Mouse (Mus musculus) stomach, embryonic 16.5 days (tissue): Measurements from ENCODE around the gene Birc5. TPM values are rescaled to one million over a fixed set of nuclear protein-coding genes. Genes with fewer than 3 reads are reported as not detected.

Source experiments
- ATAC-seq: fragments of 200-750 bp; cut with Nextera tagmentation; 2 replicates; pipeline ENCODE4 v1.8.0; 2017; ENCODE audit warnings: moderate number of reproducible peaks, moderate TSS enrichment; ENCODE audit not compliant: insufficient read depth, low FRiP score
- H3K27ac ChIP-seq: fragments of 300-500 bp; sonication (generic); 2 replicates; pipeline ENCODE4 v1.5.1; 2014; ENCODE audit warnings: low read length
- H3K27me3 ChIP-seq: fragments of 300-500 bp; sonication (generic); 2 replicates; pipeline ENCODE4 v1.6.1; 2014; ENCODE audit warnings: low read length, control low read depth, mixed read lengths; ENCODE audit not compliant: control insufficient read depth, insufficient read depth
- H3K36me3 ChIP-seq: fragments of 300-500 bp; sonication (generic); 2 replicates; pipeline ENCODE4 v1.6.1; 2014; ENCODE audit warnings: low read length; ENCODE audit not compliant: control insufficient read depth, insufficient read depth
- H3K4me1 ChIP-seq: fragments of 300-500 bp; sonication (generic); 2 replicates; pipeline ENCODE4 v1.6.1; 2014; ENCODE audit warnings: low read length, control low read depth, mixed read lengths; ENCODE audit not compliant: control insufficient read depth, insufficient read depth
- H3K4me2 ChIP-seq: fragments of 300-500 bp; sonication (generic); 2 replicates; pipeline ENCODE4 v1.6.1; 2014; ENCODE audit warnings: low read depth, low read length, mixed read lengths
- H3K4me3 ChIP-seq: fragments of 300-500 bp; sonication (generic); replicated peaks from 2 replicates; pipeline ENCODE4 v1.5.1; 2014; ENCODE audit warnings: mild to moderate bottlenecking, low read length
- H3K9ac ChIP-seq: fragments of 300-500 bp; sonication (generic); 2 replicates; pipeline ENCODE4 v1.6.1; 2014; ENCODE audit warnings: low read length
- H3K9me3 ChIP-seq: fragments of 300-500 bp; sonication (generic); replicated peaks from 2 replicates; pipeline ENCODE4 v1.6.1; 2016; ENCODE audit warnings: low read length, control low read depth; ENCODE audit not compliant: control insufficient read depth
- WGBS: fragments of 180-500 bp; shearing (Covaris S2); extraction: QIAGEN DNeasy Blood & Tissue Kit; methylation state at CpG from one replicate; pipeline ENCODE4 v1.1.7; 2014; 5-methylcytosine and 5-hydroxymethylcytosine counted together
- polyA plus RNA-seq: library from polyadenylated mRNA; unstranded; fragments of >200 nt; fragmentation: Nextera tagmentation; extraction: Ambion mirVana; gene quantifications from 2 replicates; pipeline ENCODE4 v1.2.1, GENCODE M21; 2015

Birc5 gene
- polyA plus RNA-seq, 1 experiment from 2014 or later, result 247 TPM

DNA sequence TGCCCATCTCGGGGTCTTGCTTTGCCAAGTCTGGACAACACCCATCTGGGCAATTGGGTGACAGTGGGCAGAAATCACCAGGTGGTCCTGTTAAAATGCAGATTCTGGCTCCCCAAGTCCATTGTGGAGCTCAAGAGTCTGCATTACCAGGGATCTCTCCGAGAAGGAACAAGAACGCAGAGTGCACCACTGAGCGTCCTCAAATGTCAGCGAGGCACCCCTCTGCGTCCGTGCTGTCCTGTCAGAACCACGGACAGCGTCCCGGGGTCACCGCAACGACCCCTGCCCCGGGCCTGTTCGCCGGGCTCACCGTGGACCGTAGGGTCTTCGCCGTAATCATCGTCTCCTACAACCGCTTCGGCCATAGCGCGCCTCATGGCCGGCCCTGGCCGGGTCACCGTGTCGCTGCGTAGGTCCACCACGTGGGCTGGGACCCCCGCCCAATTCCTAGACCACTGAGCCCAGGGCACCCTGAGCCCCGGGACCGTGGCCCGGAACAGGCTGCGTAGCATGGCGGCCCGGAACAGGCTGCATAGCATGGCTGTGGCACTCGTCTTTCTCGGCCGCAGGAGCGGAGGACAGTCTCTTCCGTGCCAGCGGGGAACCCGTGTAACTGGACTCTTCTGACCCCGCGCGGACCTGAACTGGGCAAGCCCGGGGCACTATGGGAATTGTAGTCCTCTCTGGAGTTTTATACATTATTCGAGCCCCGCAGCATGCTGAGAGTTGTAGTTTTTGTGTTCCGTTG, 24.0 kb downstream of the Birc5 start, which contains the start of gene Tha1:
TSS of gene Tha1 (minus strand) at position 621 of the 748 bp plus-strand sequence.
- H3K4me1 ChIP-seq, result peaks cover 19% of the 10 kb centered on the region
- H3K36me3 ChIP-seq, result no peaks in the 10 kb centered on the region
- no peaks in the 10 kb centered on the region for H3K27me3 ChIP-seq
- peak within 1 kb of the TSS; percentile 61 for H3K4me3 ChIP-seq
- WGBS, result 2% methylated on average over 51 of the region's 51 CpGs
- no peaks in the 10 kb centered on the region for H3K9me3 ChIP-seq
- ATAC-seq, result peak; percentile 73
- no peak within 1 kb of the TSS for H3K27ac ChIP-seq
- H3K9ac ChIP-seq, result peak within 1 kb of the TSS; percentile 79
- peak within 1 kb of the TSS; percentile 91 for H3K4me2 ChIP-seq

DNA sequence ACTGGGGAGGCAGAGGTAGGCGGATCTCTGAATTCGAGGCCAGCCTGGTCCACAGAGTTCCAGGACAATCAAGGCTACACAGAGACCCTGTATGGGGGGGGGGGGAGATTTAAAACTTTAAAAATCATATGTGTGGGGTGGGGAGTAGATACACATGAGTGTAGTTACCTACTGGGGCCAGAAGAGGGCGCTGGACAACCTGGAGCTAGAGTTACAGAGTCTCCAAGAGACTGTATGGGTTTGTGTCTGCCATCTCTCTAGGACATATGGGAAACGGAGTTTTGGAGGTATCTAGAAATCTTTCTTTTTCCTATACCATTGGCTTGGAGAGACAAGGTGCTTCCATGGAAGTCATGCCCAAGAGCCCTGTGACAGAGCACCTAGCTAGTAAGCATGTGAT, 25.4 kb downstream of the Birc5 start:
- Histone ChIP-seq H3K27me3 (no peaks in the 10 kb centered on the region), H3K36me3 (no peaks in the 10 kb centered on the region), H3K9me3 (no peaks in the 10 kb centered on the region), H3K4me3 (no peak overlapping the region), H3K4me1 (peaks cover 30% of the 10 kb centered on the region), H3K9ac (no peak overlapping the region), H3K4me2 (no peak overlapping the region), H3K27ac (no peak overlapping the region)
- ATAC-seq, result no peak
- WGBS, result 61% methylated on average over 4 of the region's 4 CpGs

DNA sequence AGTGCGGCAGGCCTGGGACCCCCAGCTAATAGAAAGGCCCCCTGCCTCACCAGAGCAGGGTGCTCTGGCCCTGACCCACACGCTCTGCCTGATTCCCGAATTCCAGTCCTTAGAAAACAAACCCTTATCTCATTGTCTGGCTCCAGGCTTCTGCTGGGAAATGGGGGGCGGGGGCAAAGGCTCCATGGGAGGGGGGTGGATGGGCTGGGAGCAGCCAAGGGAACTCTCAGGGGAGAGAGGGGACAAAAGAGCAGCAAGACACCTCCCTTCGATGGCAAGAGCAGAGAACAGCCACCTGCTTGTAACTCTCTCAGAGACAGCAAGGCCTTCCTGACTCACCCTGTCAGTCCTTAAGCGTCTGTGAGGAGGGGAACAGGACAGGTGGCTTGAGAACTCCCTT, 26.6 kb downstream of the Birc5 start:
- no peak for ATAC-seq
- Histone ChIP-seq H3K27ac (no peak overlapping the region), H3K4me3 (no peak overlapping the region), H3K27me3 (no peaks in the 10 kb centered on the region), H3K36me3 (no peaks in the 10 kb centered on the region), H3K4me1 (peaks cover 26% of the 10 kb centered on the region), H3K9ac (no peak overlapping the region), H3K9me3 (no peaks in the 10 kb centered on the region), H3K4me2 (no peak overlapping the region)
- WGBS, result 37% methylated on average over 6 of the region's 6 CpGs

DNA sequence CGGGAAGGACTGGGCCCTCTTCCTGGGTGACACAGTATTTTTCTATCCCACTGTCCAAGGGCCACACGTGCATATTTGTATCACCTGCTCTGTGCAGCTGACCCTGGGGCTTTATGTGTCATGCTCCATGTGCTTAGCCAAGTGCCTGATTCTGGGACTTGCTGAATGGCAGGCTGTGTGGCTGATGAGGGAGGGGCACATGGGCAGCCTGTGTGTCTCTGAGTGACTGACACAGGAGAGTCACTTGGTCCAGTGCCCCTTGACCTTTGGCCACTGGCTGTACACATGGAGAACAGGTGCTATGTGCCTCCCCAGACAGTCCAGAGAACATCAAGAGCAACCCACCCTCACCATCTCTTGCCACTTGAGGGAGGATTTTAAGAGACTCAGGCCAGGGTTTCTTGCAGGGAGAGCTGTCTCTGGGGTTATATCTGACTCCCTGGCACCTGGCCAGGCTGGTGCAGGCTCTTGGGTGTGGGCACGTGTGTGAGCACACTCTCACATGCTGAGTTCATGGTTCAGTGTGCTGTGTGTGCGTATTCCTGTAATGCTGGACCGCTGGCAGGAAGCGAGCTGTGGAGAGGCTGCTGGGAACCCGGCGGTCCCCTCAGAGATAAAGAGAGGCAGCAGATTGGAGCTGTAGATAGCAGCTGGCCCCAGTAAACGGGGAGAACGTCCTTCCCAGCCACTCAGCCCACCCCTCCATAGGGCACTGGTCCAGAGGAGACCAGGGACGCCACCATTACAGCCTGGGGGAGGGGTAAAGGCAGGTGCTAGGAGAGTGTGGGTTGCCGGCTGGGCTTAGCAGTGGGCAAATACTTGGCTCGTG, 29.1 kb downstream of the Birc5 start:
- no peaks in the 10 kb centered on the region for H3K36me3 ChIP-seq
- H3K4me3 ChIP-seq, result no peak overlapping the region
- H3K9ac ChIP-seq, result peak overlapping the region; percentile 63
- peak overlapping the region; percentile 67 for H3K27ac ChIP-seq
- peaks cover 30% of the 10 kb centered on the region for H3K4me1 ChIP-seq
- H3K27me3 ChIP-seq, result no peaks in the 10 kb centered on the region
- WGBS, result 25% methylated on average over 13 of the region's 13 CpGs
- no peaks in the 10 kb centered on the region for H3K9me3 ChIP-seq
- peak overlapping the region; percentile 11; the same call in 1 of the 2 replicates for H3K4me2 ChIP-seq
- peak; percentile 23 for ATAC-seq

DNA sequence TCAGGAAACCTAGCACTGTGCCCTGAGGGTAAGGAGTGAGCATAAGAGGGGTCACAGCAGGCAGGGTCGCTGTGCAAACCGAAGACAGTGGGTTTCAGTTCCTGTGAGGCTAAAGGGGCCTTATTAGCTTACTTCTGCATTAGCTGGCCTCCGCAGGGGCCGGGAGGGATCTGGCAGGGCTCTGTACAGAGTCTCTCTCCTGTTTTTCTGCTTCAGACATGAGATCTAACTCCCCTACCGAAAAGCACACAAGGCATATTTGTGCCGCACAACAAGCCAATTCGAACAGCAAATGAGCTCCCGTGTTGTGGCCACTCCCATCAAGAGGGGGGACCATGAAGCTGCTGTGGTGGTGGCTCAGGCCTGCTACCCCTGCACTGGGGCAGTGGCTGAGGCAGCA, 29.8 kb downstream of the Birc5 start:
- H3K4me1 ChIP-seq, result peaks cover 30% of the 10 kb centered on the region
- no peak overlapping the region for H3K4me3 ChIP-seq
- peak overlapping the region; percentile 63 for H3K9ac ChIP-seq
- H3K36me3 ChIP-seq, result no peaks in the 10 kb centered on the region
- H3K9me3 ChIP-seq, result no peaks in the 10 kb centered on the region
- ATAC-seq, result no peak
- no peaks in the 10 kb centered on the region for H3K27me3 ChIP-seq
- 21% methylated on average over 8 of the region's 8 CpGs for WGBS
- peak overlapping the region; percentile 67 for H3K27ac ChIP-seq
- peak overlapping the region; percentile 11; the same call in 1 of the 2 replicates for H3K4me2 ChIP-seq

DNA sequence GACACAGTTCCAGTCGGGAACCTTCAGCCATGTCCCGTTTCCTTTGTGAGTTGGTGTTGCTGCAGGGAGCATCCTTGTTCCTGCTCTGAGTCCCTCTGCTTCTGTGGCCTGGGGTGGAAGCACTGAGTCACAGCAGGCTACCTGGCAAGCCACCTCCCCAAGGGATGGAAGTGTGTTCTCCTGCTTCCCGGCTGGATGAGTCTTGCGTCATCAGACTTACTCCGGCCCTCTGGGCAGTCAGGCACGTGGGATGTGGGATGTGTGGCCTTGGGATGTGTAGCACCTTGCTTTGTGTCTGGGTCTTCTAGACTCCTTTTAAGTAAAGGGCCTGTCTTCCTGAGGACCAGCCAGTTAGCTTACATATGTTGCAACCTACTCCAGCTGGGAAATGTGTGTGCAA, 30.6 kb downstream of the Birc5 start:
- Histone ChIP-seq H3K4me1 (peaks cover 30% of the 10 kb centered on the region), H3K36me3 (no peaks in the 10 kb centered on the region)
- WGBS, result 79% methylated on average over 6 of the region's 6 CpGs

DNA sequence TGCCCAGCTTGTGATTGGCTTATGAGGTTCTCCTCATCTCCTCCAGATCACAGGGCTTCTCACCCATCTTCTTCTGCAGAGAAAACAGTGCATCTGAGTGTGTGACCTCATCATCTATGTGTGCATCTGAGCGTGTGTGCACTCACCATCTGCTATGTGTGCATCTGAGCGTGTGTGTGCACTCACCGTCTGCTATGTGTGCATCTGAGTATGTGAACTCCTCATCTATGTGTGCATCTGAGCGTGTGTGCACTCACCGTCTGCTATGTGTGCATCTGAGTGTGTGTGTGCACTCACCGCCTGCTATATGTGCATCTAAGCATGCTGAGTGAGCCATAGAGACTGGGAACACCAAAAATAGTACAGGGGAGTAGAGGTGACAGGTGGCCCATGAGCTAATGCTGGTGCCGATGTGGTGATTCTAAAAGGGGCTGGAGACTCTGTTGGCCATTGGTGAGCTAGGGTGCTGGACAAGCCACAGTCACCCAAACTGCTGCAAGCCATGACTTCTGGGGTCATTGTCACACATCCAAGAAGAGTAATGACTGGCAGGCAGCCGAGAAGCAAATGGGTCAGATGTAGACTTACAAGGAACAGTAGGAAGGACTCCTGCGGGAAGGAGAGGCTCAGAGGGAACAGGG, 31.4 kb downstream of the Birc5 start:
- Histone ChIP-seq H3K9me3 (no peaks in the 10 kb centered on the region), H3K4me2 (no peak overlapping the region), H3K4me3 (no peak overlapping the region), H3K27me3 (no peaks in the 10 kb centered on the region), H3K9ac (no peak overlapping the region), H3K4me1 (peaks cover 30% of the 10 kb centered on the region), H3K27ac (no peak overlapping the region), H3K36me3 (no peaks in the 10 kb centered on the region)
- ATAC-seq, result no peak
- WGBS, result 85% methylated on average over 9 of the region's 9 CpGs

More for the DNA sequence above, 30.6 kb downstream of the Birc5 start:
- H3K4me3 ChIP-seq, result no peak overlapping the region
- H3K4me2 ChIP-seq, result no peak overlapping the region
- peak overlapping the region; percentile 67; the same call in 1 of the 2 replicates for H3K27ac ChIP-seq
- no peak overlapping the region for H3K9ac ChIP-seq
- H3K27me3 ChIP-seq, result no peaks in the 10 kb centered on the region
- H3K9me3 ChIP-seq, result no peaks in the 10 kb centered on the region
- ATAC-seq, result no peak

DNA sequence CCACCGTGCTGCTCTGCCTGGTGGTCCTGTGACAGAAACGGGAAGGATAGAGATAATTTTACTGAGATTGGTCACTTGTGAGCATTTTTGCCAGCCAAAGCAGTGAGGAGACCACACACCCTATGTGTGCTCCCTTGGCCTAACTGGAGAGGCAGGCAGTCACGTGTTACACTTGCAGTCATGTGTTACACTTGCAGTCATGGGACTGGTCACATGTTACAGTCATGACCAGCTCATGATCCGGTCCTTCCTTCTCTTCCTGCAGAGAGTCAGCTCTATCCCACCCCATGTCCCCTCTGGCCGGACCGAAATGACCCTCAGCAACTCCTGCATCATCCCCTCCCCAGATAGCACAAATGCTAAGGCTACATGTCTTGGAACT, 31.9 kb downstream of the Birc5 start:
- H3K9ac ChIP-seq, result 0 out of 2 replicates have a peak overlapping the region, but pooled peaks have one; percentile 31
- H3K27me3 ChIP-seq, result no peaks in the 10 kb centered on the region
- peaks cover 30% of the 10 kb centered on the region for H3K4me1 ChIP-seq
- no peaks in the 10 kb centered on the region for H3K9me3 ChIP-seq
- ATAC-seq, result no peak
- no peak overlapping the region for H3K4me2 ChIP-seq
- H3K27ac ChIP-seq, result peak overlapping the region; percentile 63
- H3K4me3 ChIP-seq, result no peak overlapping the region
- WGBS, result 75% methylated on average over 6 of the region's 6 CpGs
- no peaks in the 10 kb centered on the region for H3K36me3 ChIP-seq
